Mouse (Mus musculus) megakaryocyte progenitor cell, adult 5-6 weeks (primary cell): ENCODE data around the gene Tcf20. TPM values are rescaled to one million over a fixed set of nuclear protein-coding genes. Genes with fewer than 3 reads are reported as not detected.

Experiments used
- ATAC-seq: replicated peaks from 2 replicates; pipeline ENCODE4 v1.8.0; 2016; ENCODE audit warnings: mild to moderate bottlenecking, moderate TSS enrichment, inconsistent platforms; ENCODE audit not compliant: poor library complexity
- total RNA-seq, 2 experiments: library from RNA; stranded (forward) in 1 of 2; stranded (reverse) in 1 of 2; fragments of 157-497, 149-512 nt in 1 of 2; fragments of 200-1000 nt in 1 of 2; gene quantifications; 2 replicates each; pipeline versions ENCODE4 v1.2.3 to v1.2.4; 2015 to 2017

The Tcf20 gene
- total RNA-seq, 2 experiments from 2014 or later: 48.5 to 76.8 TPM

- ATAC-seq: no peak
Measured at GRCm38 (mm10) chr15:82928023-82928422, 59.6 kb downstream of the Tcf20 start.

- no peak for ATAC-seq
Measured at GRCm38 (mm10) chr15:82927057-82927456, 60.6 kb downstream of the Tcf20 start.

GRCm38 (mm10) chr15:82924679-82925425 is 62.8 kb downstream of the Tcf20 start:
- ATAC-seq: no peak

GRCm38 (mm10) chr15:82923531-82923930 is 64.1 kb downstream of the Tcf20 start:
- no peak for ATAC-seq

GRCm38 (mm10) chr15:82922755-82923154 is 64.9 kb downstream of the Tcf20 start:
- ATAC-seq: no peak

- peak; percentile 18 for ATAC-seq
Measured at GRCm38 (mm10) chr15:82922052-82922451, 65.6 kb downstream of the Tcf20 start.

- peak; percentile 57 for ATAC-seq
Measured at GRCm38 (mm10) chr15:82921559-82921958, 66.1 kb downstream of the Tcf20 start.

- peak; percentile 80 for ATAC-seq
Measured at GRCm38 (mm10) chr15:82920895-82921515, 66.7 kb downstream of the Tcf20 start.

GRCm38 (mm10) chr15:82917965-82918364 is 69.7 kb downstream of the Tcf20 start:
- ATAC-seq: no peak

GRCm38 (mm10) chr15:82917207-82917844 is 70.3 kb downstream of the Tcf20 start:
- ATAC-seq: no peak

- peak; percentile 64 for ATAC-seq
Measured at GRCm38 (mm10) chr15:82914455-82914854, 73.2 kb downstream of the Tcf20 start.

GRCm38 (mm10) chr15:82911965-82912337 is 75.7 kb downstream of the Tcf20 start:
- ATAC-seq: no peak

GRCm38 (mm10) chr15:82911001-82911964 is 76.4 kb downstream of the Tcf20 start:
- ATAC-seq: no peak

GRCm38 (mm10) chr15:82910596-82910995 is 77.1 kb downstream of the Tcf20 start:
- no peak for ATAC-seq

- ATAC-seq: no peak
Measured at GRCm38 (mm10) chr15:82909791-82910190, 77.9 kb downstream of the Tcf20 start.

GRCm38 (mm10) chr15:82908521-82908920 is 79.2 kb downstream of the Tcf20 start:
- ATAC-seq: no peak

GRCm38 (mm10) chr15:82907306-82907705 is 80.4 kb downstream of the Tcf20 start:
- ATAC-seq: no peak

GRCm38 (mm10) chr15:82906574-82907061 is 81.1 kb downstream of the Tcf20 start:
- 0 out of 2 replicates have a peak, but pooled peaks have one; percentile 18 for ATAC-seq

- ATAC-seq: peak; percentile 82
Measured at GRCm38 (mm10) chr15:82905431-82906395, 82.0 kb downstream of the Tcf20 start.
